Mouse (Mus musculus) bone marrow, adult 2 months (tissue): ENCODE measurements around the gene Ctsc.

ENCODE experiments used
- CTCF ChIP-seq: fragments of 200-500 bp; IDR thresholded peaks from 2 replicates; pipeline ENCODE4 v1.5.1; 2011; ENCODE audit warnings: low read length, control low read depth; ENCODE audit not compliant: control insufficient read depth, insufficient read depth
- POLR2A ChIP-seq: fragments of 200-500 bp; IDR thresholded peaks from 2 replicates; pipeline ENCODE4 v1.6.1; 2011; ENCODE audit warnings: low read depth, mild to moderate bottlenecking, control low read depth, low read length, borderline replicate concordance; ENCODE audit not compliant: control insufficient read depth

- TF ChIP-seq POLR2A (no peak), CTCF (no peak)
These were observed 68.2 kb downstream of the Ctsc start for GRCm38 (mm10) chr7:88346035-88346434.
